Mouse (Mus musculus) layer of hippocampus, adult 9-10 months (tissue): ENCODE data around the gene Rcc2.
A peak's percentile ranks its signal among the peaks of the same experiment; 100 is the strongest.

Experiments
- DNase-seq: peaks from one replicate; pipeline ENCODE4 v3.0.0; 2022; ENCODE audit warnings: low spot score

Gene Rcc2

GRCm38 (mm10) chr4:140710781-140711180 lies 10.4 kb downstream of the Rcc2 start:
- DNase-seq: no peak

DNA sequence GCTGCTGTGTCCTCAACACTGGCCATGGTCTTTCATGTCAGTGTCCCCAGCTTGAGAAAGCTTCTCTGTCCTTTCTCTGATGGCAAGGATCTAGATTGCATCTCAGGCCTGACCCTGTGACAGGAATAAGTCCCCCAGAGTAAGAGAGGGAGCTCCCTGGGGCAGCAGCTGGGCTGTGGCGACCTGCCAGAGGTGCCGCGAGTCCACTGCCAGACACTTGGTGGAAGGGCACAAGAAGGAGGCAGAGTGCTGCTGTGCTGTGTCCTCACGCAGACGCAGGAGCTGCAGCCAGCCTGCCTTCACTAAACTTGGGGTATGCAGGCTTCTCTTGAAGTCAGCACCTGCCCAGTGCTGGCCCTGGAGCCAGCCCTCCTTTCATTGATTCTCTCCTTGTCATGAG lies 11.0 kb downstream of the Rcc2 start:
- DNase-seq: no peak

DNA sequence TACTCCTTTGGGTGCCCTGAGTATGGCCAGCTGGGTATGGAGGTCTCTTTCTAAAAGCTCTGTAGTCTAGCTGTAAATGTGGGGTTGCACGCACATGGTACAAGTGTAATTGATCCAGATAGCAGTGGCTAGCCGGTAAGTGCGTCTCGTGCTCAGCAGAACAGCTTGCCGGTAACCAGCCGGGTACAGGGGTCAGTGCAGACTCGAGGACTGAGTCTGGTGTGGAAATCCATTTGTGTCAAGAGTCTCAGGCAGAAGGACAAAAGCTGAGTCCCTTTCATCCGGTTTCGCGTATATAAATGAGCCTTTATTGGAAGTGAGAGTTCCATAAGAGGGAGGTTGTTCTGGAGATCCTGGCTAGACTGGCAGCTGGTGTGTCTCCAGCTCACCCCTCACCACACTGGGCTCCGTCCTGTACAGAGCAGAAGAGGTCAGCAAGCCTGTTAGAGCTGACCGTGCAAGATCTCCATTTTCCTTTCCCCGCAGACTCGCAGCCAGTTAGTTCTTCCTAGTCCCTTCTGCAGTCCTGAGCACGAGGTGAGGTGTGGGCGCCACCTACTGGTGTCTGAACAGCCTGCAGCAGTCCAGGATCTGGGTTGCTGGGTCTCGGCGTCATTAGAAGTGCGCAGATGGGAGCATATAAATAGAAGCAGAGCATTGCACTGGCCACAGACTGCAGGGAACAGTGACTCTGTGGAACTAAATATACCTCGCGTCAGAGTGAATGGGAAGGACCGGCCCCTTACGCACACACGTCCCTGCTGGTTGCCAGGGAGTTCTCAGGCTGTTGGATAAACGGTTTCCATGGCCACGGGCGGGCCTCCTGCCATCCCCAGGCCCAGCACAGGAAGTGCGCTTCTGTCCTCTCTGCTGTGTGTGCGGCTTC lies 13.4 kb downstream of the Rcc2 start:
- peak; percentile 98 for DNase-seq

DNA sequence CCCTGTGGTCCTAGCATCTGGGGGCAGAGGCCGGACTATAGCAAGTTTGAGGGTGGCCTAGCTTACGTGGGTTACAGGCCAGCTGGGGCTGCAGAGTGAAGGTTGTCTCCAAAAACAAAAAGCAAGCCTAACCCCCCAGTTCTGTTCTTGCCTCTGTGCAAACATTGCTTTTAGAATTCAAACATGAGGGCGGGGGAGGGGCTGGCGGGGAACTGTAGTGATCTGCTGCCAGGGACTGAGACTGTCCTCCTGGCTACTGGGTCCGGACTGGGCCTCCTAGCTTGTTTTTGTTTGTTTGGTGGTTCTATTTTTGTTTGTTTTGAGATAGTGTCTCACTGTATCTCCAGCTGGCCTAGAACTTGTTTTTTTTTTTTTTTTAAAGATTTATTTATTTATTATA lies 14.2 kb downstream of the Rcc2 start:
- DNase-seq: no peak

DNA sequence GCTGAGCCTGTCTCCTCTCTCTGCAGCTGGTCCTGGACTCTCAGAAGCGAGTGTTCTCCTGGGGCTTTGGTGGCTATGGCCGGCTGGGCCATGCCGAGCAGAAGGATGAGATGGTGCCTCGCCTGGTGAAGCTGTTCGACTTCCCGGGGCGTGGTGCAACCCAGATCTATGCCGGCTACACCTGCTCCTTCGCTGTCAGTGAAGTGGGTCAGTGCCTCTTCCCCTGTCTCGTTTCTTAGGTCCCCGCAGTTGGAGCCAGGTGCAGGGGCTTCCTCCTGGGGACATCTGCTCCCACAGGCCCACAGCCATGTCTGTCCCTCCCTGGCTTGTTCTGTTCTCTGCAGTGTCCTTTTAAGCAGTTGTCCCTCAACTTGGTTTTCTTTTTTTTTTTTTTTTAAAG lies 16.7 kb downstream of the Rcc2 start:
- no peak for DNase-seq

DNA sequence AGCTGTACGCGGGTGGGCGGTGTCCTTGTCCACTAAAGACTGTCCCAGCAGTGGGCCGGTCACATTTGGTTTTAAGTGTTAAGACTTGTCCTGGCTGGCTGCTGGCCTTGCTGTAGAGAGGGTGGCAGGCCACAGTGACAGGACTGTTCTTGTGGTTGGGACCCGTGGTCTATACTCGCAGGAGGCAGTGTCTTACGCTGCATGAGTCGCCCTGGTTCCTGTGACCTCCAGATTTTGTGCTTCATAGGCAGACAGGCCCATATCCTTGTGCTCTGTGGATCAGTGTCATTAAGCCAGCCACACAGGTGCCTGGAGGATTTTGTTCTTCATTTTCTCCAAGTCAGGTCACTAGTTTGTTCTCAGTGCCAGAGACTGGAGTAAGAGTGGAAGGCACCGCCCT lies 18.1 kb downstream of the Rcc2 start:
- no peak for DNase-seq

- no peak for DNase-seq
Measured at GRCm38 (mm10) chr4:140720091-140720490, 19.8 kb downstream of the Rcc2 start.

GRCm38 (mm10) chr4:140721968-140722490 lies 21.7 kb downstream of the Rcc2 start:
- no peak for DNase-seq

DNA sequence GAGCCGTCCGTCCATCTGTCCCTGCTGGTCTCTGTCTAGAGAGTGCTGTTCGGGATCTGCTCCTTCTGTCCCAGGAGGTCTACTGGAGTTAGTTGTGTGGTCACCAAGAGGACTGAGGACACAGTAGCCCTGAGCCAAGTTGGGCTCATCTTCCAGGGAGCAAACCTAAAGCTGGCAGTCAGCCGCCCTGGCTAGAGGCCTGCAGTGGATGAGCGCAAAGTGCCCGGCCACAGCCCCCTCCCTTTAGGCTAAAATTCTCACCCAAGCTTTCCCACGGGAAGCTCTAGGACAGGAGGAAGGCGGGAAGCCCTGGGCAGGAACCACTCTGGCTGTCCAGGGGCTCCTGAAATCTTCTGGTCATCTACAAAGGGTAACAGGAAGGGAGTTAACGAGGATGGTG lies 22.4 kb downstream of the Rcc2 start:
- no peak for DNase-seq

- no peak for DNase-seq
Measured at GRCm38 (mm10) chr4:140723192-140723591, 22.9 kb downstream of the Rcc2 start.

DNA sequence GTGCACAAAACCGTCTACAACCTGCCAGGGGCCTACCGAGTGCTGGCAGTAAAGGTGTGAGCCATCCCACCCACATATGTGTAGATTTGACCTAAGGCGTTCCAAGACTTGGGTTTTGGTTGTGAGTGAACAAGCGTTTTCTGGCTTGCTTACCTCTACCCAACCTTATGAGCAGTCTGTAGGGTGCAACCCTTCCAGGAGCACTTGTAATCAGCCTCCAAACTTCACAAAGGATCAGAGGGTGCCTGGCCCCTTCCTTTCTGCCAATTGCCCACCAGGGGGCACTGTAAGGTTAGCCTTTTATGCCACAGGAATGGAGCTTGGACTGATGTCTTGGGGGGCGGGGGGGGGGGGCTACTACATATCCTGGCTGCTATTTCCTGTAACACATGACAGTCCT lies 23.5 kb downstream of the Rcc2 start:
- no peak for DNase-seq

- DNase-seq: no peak
Measured at GRCm38 (mm10) chr4:140724739-140725138, 24.4 kb downstream of the Rcc2 start.

- no peak for DNase-seq
Measured at GRCm38 (mm10) chr4:140726907-140727306, 26.6 kb downstream of the Rcc2 start.

GRCm38 (mm10) chr4:140731654-140732053 lies 31.3 kb downstream of the Rcc2 start:
- no peak for DNase-seq

GRCm38 (mm10) chr4:140732871-140733270 lies 32.5 kb downstream of the Rcc2 start:
- no peak for DNase-seq

DNA sequence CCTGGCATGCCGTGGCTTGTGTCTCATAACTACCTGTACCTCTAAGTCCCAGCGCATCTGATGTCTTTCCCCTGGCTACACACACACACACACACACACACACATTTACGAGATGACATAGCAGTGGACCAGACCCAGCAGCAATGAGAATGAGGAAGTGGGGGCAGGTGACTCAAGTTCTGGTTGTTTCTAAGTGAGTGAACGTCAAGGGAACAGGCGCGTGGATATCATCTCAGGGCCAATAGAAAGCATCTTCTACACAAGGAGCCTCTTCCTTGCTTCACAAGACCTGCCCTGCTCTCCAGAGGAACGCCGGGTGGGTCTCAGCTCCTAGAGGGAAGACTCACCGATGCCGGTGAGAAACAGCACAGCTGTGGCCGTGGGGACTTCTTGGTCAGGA lies 40.3 kb downstream of the Rcc2 start:
- DNase-seq: no peak

- DNase-seq: no peak
Measured at GRCm38 (mm10) chr4:140741401-140741800, 41.1 kb downstream of the Rcc2 start.

DNA sequence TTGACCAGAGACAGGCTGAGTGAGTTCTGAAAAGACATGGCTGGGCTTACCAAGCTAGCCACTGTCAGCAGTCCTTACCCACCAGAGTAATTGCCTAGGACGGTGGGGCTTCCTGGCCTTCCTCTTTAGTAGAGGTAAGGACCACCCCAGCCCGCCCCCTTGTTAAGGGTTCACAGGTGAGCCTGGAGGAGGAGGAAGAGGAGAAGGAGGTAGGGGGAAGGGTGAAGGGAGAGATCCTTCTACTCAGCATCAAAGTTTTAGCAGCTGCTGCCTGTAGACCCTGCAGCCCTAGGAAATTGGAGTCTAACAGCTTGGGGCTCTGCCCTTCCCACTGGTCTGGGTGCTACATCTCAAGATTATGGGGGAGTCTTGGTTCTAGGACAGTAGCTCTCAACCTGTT lies 42.2 kb downstream of the Rcc2 start, which contains the start of gene Padi6:
Gene Padi6 (minus strand): TSS at position 101 of the 400 bp plus-strand sequence.
- no peak for DNase-seq

DNA sequence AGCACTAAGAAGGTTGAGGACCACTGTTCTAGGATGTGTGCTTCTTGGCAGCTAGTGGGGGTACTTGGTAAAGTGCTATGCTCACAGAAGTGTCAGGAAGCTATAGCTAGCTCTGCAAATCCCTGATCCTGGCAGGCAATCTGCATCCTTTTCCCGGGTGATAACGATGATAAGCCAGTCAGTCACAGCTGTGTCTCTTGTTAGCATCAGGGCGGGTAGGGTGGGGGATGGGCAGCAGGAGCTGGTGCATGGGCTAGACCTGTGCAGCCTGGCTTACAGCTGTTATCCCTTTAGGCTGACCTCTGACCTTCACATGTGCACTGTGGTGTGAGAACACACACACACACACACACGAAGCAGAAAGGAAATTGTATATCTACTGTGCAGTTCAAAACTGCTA lies 42.7 kb downstream of the Rcc2 start:
- no peak for DNase-seq

DNA sequence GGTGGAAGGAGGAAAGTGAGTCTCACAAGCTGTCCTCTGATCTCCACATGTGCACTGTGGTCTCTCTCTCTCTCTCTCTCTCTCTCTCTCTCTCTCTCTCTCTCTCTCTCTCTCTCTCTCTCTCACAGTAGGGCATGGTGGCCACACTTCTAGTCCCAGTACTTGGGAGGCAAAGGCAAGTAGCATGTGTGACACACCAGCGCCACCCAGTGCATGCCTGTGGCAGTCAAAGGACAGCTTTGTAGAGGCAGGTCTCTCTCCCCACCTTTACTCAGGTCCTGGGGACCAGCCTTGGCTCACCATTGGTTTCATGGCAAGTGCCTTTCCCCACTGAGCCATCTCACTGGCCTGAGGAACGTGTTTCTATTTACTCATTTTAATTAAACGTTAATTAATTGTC lies 44.3 kb downstream of the Rcc2 start:
- DNase-seq: peak; percentile 27

DNA sequence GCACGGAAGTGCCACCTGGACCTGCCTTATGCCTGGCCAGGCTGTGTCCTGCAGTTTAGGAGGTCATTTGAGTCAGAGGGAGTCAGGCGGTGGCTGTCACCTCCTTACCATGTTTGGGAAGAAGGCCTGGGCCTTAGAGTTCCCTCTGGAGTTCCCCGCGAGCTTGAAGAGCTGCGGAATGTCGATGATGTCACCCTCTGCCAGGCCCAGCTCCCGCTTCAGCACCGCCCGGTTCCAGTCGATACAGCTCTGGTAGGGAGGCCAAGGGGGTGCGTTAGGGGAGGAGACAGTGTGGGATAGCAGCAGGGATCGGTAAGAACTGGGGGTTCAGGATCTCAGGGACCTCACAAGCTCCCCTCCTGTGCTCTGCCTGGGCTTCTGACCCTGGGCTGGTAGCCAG lies 47.6 kb downstream of the Rcc2 start:
- no peak for DNase-seq

DNA sequence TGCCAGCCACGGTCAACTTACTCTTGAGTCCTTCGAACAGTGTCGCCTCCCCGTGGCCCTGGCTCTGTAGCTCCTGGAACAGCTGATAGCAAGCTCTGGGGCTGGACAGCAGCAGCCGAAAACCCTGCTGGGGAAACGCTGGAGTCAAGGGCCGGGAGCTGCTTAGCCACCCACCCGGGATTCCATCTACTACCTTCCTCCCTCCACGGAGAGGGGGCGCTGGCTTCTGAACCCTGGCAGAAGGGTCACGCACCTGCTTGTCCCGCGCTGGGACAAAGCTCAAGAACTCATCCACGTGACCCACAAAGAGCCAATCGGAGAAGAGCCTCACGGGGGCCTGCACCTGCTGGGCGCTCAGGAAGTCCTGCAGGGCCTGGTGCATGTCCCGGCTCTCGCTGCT lies 50.0 kb downstream of the Rcc2 start:
- no peak for DNase-seq

DNA sequence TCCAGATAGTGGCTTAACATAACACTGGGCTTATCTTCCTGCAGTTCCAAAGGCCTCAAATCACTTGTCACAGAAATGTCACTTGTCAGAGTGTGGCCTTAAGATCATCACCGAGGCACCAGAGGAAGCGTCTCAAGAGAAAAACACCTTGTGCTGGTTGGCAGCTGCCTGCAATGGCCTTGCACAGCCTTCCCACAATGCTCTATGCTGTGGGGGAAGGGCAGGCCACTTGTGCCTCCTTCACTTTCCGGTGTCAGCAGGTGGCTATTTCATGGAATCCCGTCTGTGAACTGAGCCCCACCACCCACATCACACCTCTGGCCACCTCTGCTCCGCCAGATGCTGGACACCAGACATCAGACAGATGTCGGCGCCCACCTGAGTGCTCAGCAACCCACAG lies 53.0 kb downstream of the Rcc2 start:
- DNase-seq: no peak

DNA sequence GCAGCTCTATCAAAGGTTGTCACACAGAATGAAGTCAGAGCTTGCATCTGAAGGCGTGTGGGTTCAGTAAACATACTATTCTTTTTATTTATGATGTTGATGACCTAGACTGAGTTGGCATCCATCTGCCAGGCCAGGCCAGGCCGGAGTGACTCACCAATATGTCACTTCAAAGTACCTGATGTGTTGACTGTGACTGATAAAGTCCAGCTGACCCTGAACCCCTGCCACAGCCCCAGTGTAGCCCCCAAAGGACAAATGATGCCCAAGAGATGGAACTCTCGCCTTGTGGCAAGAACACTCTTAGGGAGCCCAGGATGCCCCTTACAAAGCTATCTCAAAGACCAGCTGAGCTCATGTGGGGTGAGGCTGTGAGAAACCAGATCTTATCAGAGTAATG lies 55.5 kb downstream of the Rcc2 start:
- DNase-seq: no peak
